Mouse (Mus musculus): ENCODE results near the gene Itpr3. TPM values are rescaled to one million over a fixed set of nuclear protein-coding genes. Genes with fewer than 3 reads are reported as not detected.

Itpr3 gene
- total and polyA plus RNA-seq, 2 experiments from 2014 or later: 0.90 to 4.7 TPM

GRCm38 (mm10) chr17:27030896-27031295, 26.2 kb upstream of the Itpr3 start:
- Histone ChIP-seq H3K4me2 (ENCODE audit: low read depth, low read length, poor library complexity, severe bottlenecking) (no peak overlapping the region), H3K27ac (ENCODE audit: low read depth, low read length) (no peak overlapping the region), H3K36me3 (ENCODE audit: insufficient read depth, low read length) (no peaks in the 10 kb centered on the region; the same call in 1 of the 2 replicates), H3K4me3 (ENCODE audit: low read depth, low read length) (no peak overlapping the region), H3K9me3 (ENCODE audit: low read length) (no peaks in the 10 kb centered on the region), H3K27me3 (ENCODE audit: insufficient read depth, low read length) (no peaks in the 10 kb centered on the region), H3K9ac (replicated peaks; ENCODE audit: low read length, poor library complexity, severe bottlenecking) (no peak overlapping the region), H3K4me1 (ENCODE audit: insufficient read depth, low read length) (peaks cover 7% of the 10 kb centered on the region)
- 97% methylated on average over 4 of the region's 4 CpGs for WGBS
- ATAC-seq (ENCODE audit: low FRiP score) (no peak), DNase-seq (ENCODE audit: low spot score) (no peak)
- TF ChIP-seq CTCF (IDR thresholded peaks at IDR 0.05): no peak

- no peak for TF ChIP-seq CTCF (IDR thresholded peaks at IDR 0.05)
- WGBS: 53% methylated on average over 7 of the region's 7 CpGs
- Histone ChIP-seq H3K9me3 (ENCODE audit: low read length) (no peaks in the 10 kb centered on the region), H3K4me1 (ENCODE audit: insufficient read depth, low read length) (peaks cover 4% of the 10 kb centered on the region), H3K4me3 (ENCODE audit: low read depth, low read length) (no peak overlapping the region), H3K4me2 (ENCODE audit: low read depth, low read length, poor library complexity, severe bottlenecking) (no peak overlapping the region), H3K27me3 (ENCODE audit: insufficient read depth, low read length) (no peaks in the 10 kb centered on the region), H3K36me3 (ENCODE audit: insufficient read depth, low read length) (no peaks in the 10 kb centered on the region), H3K27ac (ENCODE audit: low read depth, low read length) (no peak overlapping the region), H3K9ac (replicated peaks; ENCODE audit: low read length, poor library complexity, severe bottlenecking) (no peak overlapping the region)
- no peak for DNase-seq (ENCODE audit: low spot score)
- no peak for ATAC-seq (ENCODE audit: low FRiP score)
Observed at GRCm38 (mm10) chr17:27032328-27032727, 24.8 kb upstream of the Itpr3 start.

GRCm38 (mm10) chr17:27032869-27033268, 24.2 kb upstream of the Itpr3 start:
- 0 out of 2 replicates have a peak, but pooled peaks have one; percentile 44 for ATAC-seq (ENCODE audit: low FRiP score)
- WGBS: under 1% methylated on average over 14 of the region's 14 CpGs

GRCm38 (mm10) chr17:27036465-27036864, 20.6 kb upstream of the Itpr3 start:
- no peaks in the 10 kb centered on the region for H3K36me3 ChIP-seq (ENCODE audit: insufficient read depth, low read length)
- H3K27ac ChIP-seq (ENCODE audit: low read depth, low read length): no peak overlapping the region
- WGBS: 75% methylated on average over 7 of the region's 7 CpGs
- H3K9ac ChIP-seq (replicated peaks; ENCODE audit: low read length, poor library complexity, severe bottlenecking): no peak overlapping the region
- TF ChIP-seq CTCF (IDR thresholded peaks at IDR 0.05): no peak
- H3K27me3 ChIP-seq (ENCODE audit: insufficient read depth, low read length): no peaks in the 10 kb centered on the region
- H3K4me1 ChIP-seq (ENCODE audit: insufficient read depth, low read length): 0 out of 2 replicates have a peak, but pooled peaks cover 6% of the 10 kb centered on the region
- no peak for DNase-seq (ENCODE audit: low spot score)
- ATAC-seq (ENCODE audit: low FRiP score): no peak
- H3K4me3 ChIP-seq (ENCODE audit: low read depth, low read length): no peak overlapping the region
- H3K9me3 ChIP-seq (ENCODE audit: low read length): no peaks in the 10 kb centered on the region
- H3K4me2 ChIP-seq (ENCODE audit: low read depth, low read length, poor library complexity, severe bottlenecking): no peak overlapping the region

More at GRCm38 (mm10) chr17:27032869-27033268, 24.2 kb upstream of the Itpr3 start:
- TF ChIP-seq CTCF (IDR thresholded peaks at IDR 0.05): peak; percentile 94
- Histone ChIP-seq H3K4me1 (ENCODE audit: insufficient read depth, low read length) (no peaks in the 10 kb centered on the region), H3K9ac (replicated peaks; ENCODE audit: low read length, poor library complexity, severe bottlenecking) (no peak overlapping the region), H3K4me2 (ENCODE audit: low read depth, low read length, poor library complexity, severe bottlenecking) (no peak overlapping the region), H3K36me3 (ENCODE audit: insufficient read depth, low read length) (no peaks in the 10 kb centered on the region), H3K27ac (ENCODE audit: low read depth, low read length) (no peak overlapping the region), H3K4me3 (ENCODE audit: low read depth, low read length) (no peak overlapping the region), H3K27me3 (ENCODE audit: insufficient read depth, low read length) (no peaks in the 10 kb centered on the region), H3K9me3 (ENCODE audit: low read length) (no peaks in the 10 kb centered on the region)
- DNase-seq (ENCODE audit: low spot score): peak; percentile 79

DNA sequence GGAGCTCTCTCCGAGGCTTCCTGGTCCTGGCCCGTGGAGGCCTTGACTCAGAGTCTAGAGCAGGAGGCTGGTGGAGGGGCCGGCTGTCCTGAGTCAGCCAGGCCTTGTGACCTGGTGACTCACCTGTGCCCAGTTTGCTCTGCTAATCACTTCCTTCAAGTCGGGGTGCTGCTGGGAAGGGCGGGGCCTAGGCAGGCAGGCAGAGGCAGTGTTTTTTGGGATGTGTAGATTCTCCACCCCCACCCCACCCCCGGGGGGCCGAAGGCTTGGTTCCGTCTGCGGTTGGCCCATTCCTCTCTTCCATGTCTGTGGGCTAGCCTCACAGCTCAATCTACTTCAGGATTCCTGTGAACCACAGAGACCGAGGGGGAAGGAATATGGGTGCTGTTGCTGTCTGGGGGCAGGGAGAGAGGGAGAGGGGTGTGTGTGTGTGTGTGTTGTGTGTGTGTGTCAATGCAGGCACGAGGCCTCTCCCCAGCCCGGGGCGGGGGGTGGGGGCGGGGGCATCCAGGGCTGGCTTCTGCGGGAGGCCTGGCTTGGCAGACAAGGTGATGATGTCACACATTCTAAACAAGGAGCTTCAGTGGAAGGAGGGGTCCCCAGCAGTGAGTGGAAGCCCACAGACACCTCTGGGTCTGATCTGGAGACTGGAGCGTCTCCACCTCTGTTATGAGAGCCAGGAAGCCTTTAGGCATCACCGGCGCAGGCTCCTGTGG, 18.6 kb upstream of the Itpr3 start:
- WGBS: 50% methylated on average over 18 of the region's 18 CpGs
- no peak; the same call in 1 of the 2 replicates for ATAC-seq (ENCODE audit: low FRiP score)

DNA sequence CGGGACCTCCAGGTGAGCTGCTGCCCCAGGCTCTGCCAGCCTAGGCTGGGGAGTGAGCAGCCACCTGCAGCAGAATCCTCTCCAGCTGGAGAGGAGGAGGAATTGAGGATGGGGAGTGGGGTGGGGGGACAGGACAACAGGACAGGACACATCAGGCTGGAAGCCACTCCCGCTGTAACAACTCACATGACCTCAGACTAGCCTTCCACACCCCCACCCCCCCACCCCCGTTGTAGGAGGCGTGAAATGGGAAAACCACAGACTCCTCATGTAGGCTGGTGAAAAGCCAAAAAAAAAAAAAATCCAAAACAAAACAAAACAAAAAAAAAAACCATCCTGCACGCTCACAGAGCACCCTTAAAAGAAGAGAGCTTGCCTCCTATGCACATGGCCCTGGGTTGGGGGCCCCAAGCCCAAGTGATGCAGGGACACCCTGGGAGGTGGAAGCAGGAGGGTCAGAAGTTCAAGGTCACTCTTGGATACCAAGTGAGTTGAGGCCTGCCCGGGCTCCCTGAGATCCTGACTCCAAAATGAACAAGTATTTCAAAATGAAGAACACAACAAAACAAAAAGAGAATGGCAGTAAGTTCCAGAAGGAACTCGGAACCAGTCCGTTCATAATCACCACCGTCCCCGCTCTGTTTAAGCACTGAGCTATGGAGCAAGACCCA, 17.5 kb upstream of the Itpr3 start:
- no peak for DNase-seq (ENCODE audit: low spot score)

More for the DNA sequence above, 18.6 kb upstream of the Itpr3 start:
- no peaks in the 10 kb centered on the region for H3K27me3 ChIP-seq (ENCODE audit: insufficient read depth, low read length)
- no peak overlapping the region; the same call in 1 of the 2 replicates for H3K9ac ChIP-seq (replicated peaks; ENCODE audit: low read length, poor library complexity, severe bottlenecking)
- H3K36me3 ChIP-seq (ENCODE audit: insufficient read depth, low read length): no peaks in the 10 kb centered on the region
- no peaks in the 10 kb centered on the region for H3K9me3 ChIP-seq (ENCODE audit: low read length)
- no peak overlapping the region for H3K4me2 ChIP-seq (ENCODE audit: low read depth, low read length, poor library complexity, severe bottlenecking)
- H3K4me3 ChIP-seq (ENCODE audit: low read depth, low read length): no peak overlapping the region
- H3K27ac ChIP-seq (ENCODE audit: low read depth, low read length): no peak overlapping the region
- H3K4me1 ChIP-seq (ENCODE audit: insufficient read depth, low read length): 0 out of 2 replicates have a peak, but pooled peaks cover 6% of the 10 kb centered on the region
- no peak for TF ChIP-seq CTCF (IDR thresholded peaks at IDR 0.05)
- no peak for DNase-seq (ENCODE audit: low spot score)

More for the DNA sequence above, 17.5 kb upstream of the Itpr3 start:
- Histone ChIP-seq H3K27me3 (ENCODE audit: insufficient read depth, low read length) (no peaks in the 10 kb centered on the region), H3K4me1 (ENCODE audit: insufficient read depth, low read length) (0 out of 2 replicates have a peak, but pooled peaks cover 6% of the 10 kb centered on the region), H3K4me2 (ENCODE audit: low read depth, low read length, poor library complexity, severe bottlenecking) (no peak overlapping the region), H3K9me3 (ENCODE audit: low read length) (no peaks in the 10 kb centered on the region), H3K4me3 (ENCODE audit: low read depth, low read length) (no peak overlapping the region), H3K36me3 (ENCODE audit: insufficient read depth, low read length) (no peaks in the 10 kb centered on the region), H3K27ac (ENCODE audit: low read depth, low read length) (no peak overlapping the region), H3K9ac (replicated peaks; ENCODE audit: low read length, poor library complexity, severe bottlenecking) (no peak overlapping the region)
- no peak for TF ChIP-seq CTCF (IDR thresholded peaks at IDR 0.05)
- 70% methylated on average over 10 of the region's 10 CpGs for WGBS
- no peak for ATAC-seq (ENCODE audit: low FRiP score)
